Mouse (Mus musculus) bone marrow, adult 2 months (tissue): ENCODE data around the gene Hoxc9.

Experiments used
- CTCF ChIP-seq: fragments of 200-500 bp; IDR thresholded peaks from 2 replicates; pipeline ENCODE4 v1.5.1; 2011; ENCODE audit warnings: low read length, control low read depth; ENCODE audit not compliant: control insufficient read depth, insufficient read depth
- POLR2A ChIP-seq: fragments of 200-500 bp; IDR thresholded peaks from 2 replicates; pipeline ENCODE4 v1.6.1; 2011; ENCODE audit warnings: low read depth, mild to moderate bottlenecking, control low read depth, low read length, borderline replicate concordance; ENCODE audit not compliant: control insufficient read depth

DNA sequence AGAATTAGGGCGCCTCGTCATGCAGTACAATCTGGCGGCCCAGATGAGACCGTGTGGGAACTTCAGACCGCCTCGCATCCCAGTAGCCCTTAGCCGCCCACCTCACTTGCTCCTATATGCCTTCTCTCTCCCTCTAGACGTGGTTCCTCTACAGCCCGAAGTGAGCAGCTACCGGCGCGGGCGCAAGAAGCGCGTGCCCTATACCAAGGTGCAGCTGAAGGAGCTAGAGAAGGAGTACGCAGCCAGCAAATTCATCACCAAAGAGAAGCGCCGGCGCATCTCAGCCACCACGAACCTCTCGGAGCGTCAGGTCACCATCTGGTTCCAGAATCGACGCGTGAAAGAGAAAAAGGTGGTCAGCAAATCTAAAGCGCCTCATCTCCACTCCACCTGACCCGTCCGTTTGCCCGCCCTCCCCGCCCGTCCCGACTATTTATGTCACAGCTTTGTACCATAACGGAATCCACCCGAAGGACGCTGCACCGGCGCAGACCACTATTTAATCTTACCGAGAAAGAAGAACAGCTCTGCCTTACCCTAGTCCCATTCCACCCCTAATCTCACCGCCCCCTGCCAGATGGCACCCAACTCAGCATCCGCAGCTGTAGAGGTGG is 49.1 kb upstream of the Hoxc9 start:
- TF ChIP-seq CTCF (no peak), POLR2A (no peak)
